Mouse (Mus musculus) neural tube, embryonic 12.5 days (tissue): ENCODE results near the gene Oas1c. TPM values are rescaled to one million over a fixed set of nuclear protein-coding genes. Genes with fewer than 3 reads are reported as not detected.
"Not testable (repeated sequence)": the region's sequence is repeated elsewhere in the genome, so short reads cannot be mapped to it uniquely, and the experiment has no call there.

Source experiments
- ATAC-seq: fragments of 200-750 bp; cut with Nextera tagmentation; 2 replicates; pipeline ENCODE4 v1.8.0; 2017; ENCODE audit warnings: low read depth, mild to moderate bottlenecking, moderate TSS enrichment, moderate library complexity; ENCODE audit not compliant: low FRiP score
- H3K27ac ChIP-seq: fragments of 300-500 bp; sonication (generic); 2 replicates; pipeline ENCODE4 v1.5.1; 2016
- H3K27me3 ChIP-seq: fragments of 300-500 bp; sonication (generic); replicated peaks from 2 replicates; pipeline ENCODE4 v1.6.1; 2016; ENCODE audit warnings: mild to moderate bottlenecking
- H3K36me3 ChIP-seq: fragments of 300-500 bp; sonication (generic); 2 replicates; pipeline ENCODE4 v1.6.1; 2016; ENCODE audit warnings: mild to moderate bottlenecking
- H3K4me1 ChIP-seq: fragments of 300-500 bp; sonication (generic); 2 replicates; pipeline ENCODE4 v1.6.1; 2016
- H3K4me2 ChIP-seq: fragments of 300-500 bp; sonication (generic); replicated peaks from 2 replicates; pipeline ENCODE4 v1.6.1; 2016; ENCODE audit warnings: mild to moderate bottlenecking
- H3K4me3 ChIP-seq: fragments of 300-500 bp; sonication (generic); 2 replicates; pipeline ENCODE4 v1.5.1; 2016
- H3K9ac ChIP-seq: fragments of 300-500 bp; sonication (generic); 2 replicates; pipeline ENCODE4 v1.6.1; 2016; ENCODE audit warnings: mild to moderate bottlenecking
- H3K9me3 ChIP-seq: fragments of 300-500 bp; sonication (generic); 2 replicates; pipeline ENCODE4 v1.6.1; 2016; ENCODE audit warnings: mild to moderate bottlenecking
- WGBS: fragments of 180-500 bp; shearing (Covaris S2); methylation state at CpG from one replicate; pipeline ENCODE4 v1.1.7; 2016; 5-methylcytosine and 5-hydroxymethylcytosine counted together
- polyA plus RNA-seq: library from polyadenylated mRNA; unstranded; fragments of >200 nt; fragmentation: Nextera tagmentation; extraction: Ambion mirVana; gene quantifications from 2 replicates; pipeline ENCODE4 v1.2.1, GENCODE M21; 2016

Oas1c gene
- polyA plus RNA-seq, 1 experiment from 2014 or later, result 0.58 TPM

GRCm38 (mm10) chr5:120813023-120813422 is 709 bp upstream of the Oas1c start:
- H3K27ac ChIP-seq, result no peak overlapping the region
- H3K4me3 ChIP-seq, result no peak overlapping the region; the same call in 1 of the 2 replicates
- H3K36me3 ChIP-seq, result no peaks in the 10 kb centered on the region

GRCm38 (mm10) chr5:120809171-120809570 is 3.1 kb downstream of the Oas1c start:
- H3K36me3 ChIP-seq, result no peaks in the 10 kb centered on the region
- WGBS, result 38% methylated on average over 6 of the region's 6 CpGs

More at GRCm38 (mm10) chr5:120813023-120813422, 709 bp upstream of the Oas1c start:
- Histone ChIP-seq H3K4me1 (no peaks in the 10 kb centered on the region; the same call in 1 of the 2 replicates), H3K27me3 (no peaks in the 10 kb centered on the region), H3K4me2 (peak overlapping the region; percentile 57), H3K9ac (no peak overlapping the region), H3K9me3 (no peaks in the 10 kb centered on the region)
- WGBS, result 83% methylated on average over 6 of the region's 6 CpGs
- ATAC-seq, result no peak

GRCm38 (mm10) chr5:120806458-120806857 is 5.9 kb downstream of the Oas1c start:
- no peak overlapping the region for H3K9ac ChIP-seq
- H3K27me3 ChIP-seq, result no peaks in the 10 kb centered on the region
- H3K36me3 ChIP-seq, result no peaks in the 10 kb centered on the region
- H3K4me2 ChIP-seq, result no peak overlapping the region
- H3K4me3 ChIP-seq, result no peak overlapping the region
- no peak for ATAC-seq
- no peak overlapping the region for H3K27ac ChIP-seq
- H3K9me3 ChIP-seq, result peaks cover 5% of the 10 kb centered on the region; the same call in 1 of the 2 replicates
- H3K4me1 ChIP-seq, result no peaks in the 10 kb centered on the region
- 100% methylated on average over 1 of the region's 1 CpGs for WGBS

More at GRCm38 (mm10) chr5:120809171-120809570, 3.1 kb downstream of the Oas1c start:
- no peak overlapping the region for H3K27ac ChIP-seq
- no peaks in the 10 kb centered on the region for H3K27me3 ChIP-seq
- H3K4me3 ChIP-seq, result no peak overlapping the region
- no peak for ATAC-seq
- peaks cover 3% of the 10 kb centered on the region; the same call in 1 of the 2 replicates for H3K9me3 ChIP-seq
- H3K4me2 ChIP-seq, result no peak overlapping the region
- no peaks in the 10 kb centered on the region; the same call in 1 of the 2 replicates for H3K4me1 ChIP-seq
- no peak overlapping the region for H3K9ac ChIP-seq

- WGBS, result 74% methylated on average over 2 of the region's 2 CpGs
- ATAC-seq, result no peak
- H3K27me3 ChIP-seq, result no peaks in the 10 kb centered on the region
- H3K27ac ChIP-seq, result no peak overlapping the region
- no peaks in the 10 kb centered on the region for H3K4me1 ChIP-seq
- H3K4me2 ChIP-seq, result no peak overlapping the region
- H3K9me3 ChIP-seq, result peaks cover 5% of the 10 kb centered on the region; the same call in 1 of the 2 replicates
- H3K4me3 ChIP-seq, result no peak overlapping the region
- H3K9ac ChIP-seq, result no peak overlapping the region
- no peaks in the 10 kb centered on the region for H3K36me3 ChIP-seq
Observed at GRCm38 (mm10) chr5:120803596-120803995, 8.7 kb downstream of the Oas1c start.

- not testable (repeated sequence) for H3K9ac ChIP-seq, H3K36me3 ChIP-seq
- 77% methylated on average over 2 of the region's 2 CpGs for WGBS
Observed at GRCm38 (mm10) chr5:120798943-120799342, 13.4 kb downstream of the Oas1c start.

GRCm38 (mm10) chr5:120798147-120798546 is 14.2 kb downstream of the Oas1c start:
- not testable (repeated sequence) for H3K4me3 ChIP-seq, H3K36me3 ChIP-seq, H3K27me3 ChIP-seq, H3K27ac ChIP-seq, H3K4me2 ChIP-seq, H3K9me3 ChIP-seq, ATAC-seq, H3K9ac ChIP-seq, H3K4me1 ChIP-seq
- 81% methylated on average over 5 of the region's 5 CpGs for WGBS

More at GRCm38 (mm10) chr5:120798943-120799342, 13.4 kb downstream of the Oas1c start:
- H3K9me3 ChIP-seq, H3K4me3 ChIP-seq, H3K4me2 ChIP-seq, H3K27ac ChIP-seq, ATAC-seq, H3K27me3 ChIP-seq, H3K4me1 ChIP-seq: not testable (repeated sequence)

- ATAC-seq, H3K9ac ChIP-seq, H3K4me2 ChIP-seq, H3K4me1 ChIP-seq, H3K4me3 ChIP-seq, H3K27me3 ChIP-seq, H3K9me3 ChIP-seq, H3K27ac ChIP-seq, H3K36me3 ChIP-seq: not testable (repeated sequence)
- WGBS, result 67% methylated on average over 9 of the region's 9 CpGs
Observed at GRCm38 (mm10) chr5:120795480-120796034, 16.8 kb downstream of the Oas1c start, which contains the start of gene Oas1e. Oas1e (minus strand) TSS chr5:120795530.

GRCm38 (mm10) chr5:120793043-120793442 is 19.3 kb downstream of the Oas1c start:
- Histone ChIP-seq H3K27me3 (no peaks in the 10 kb centered on the region), H3K9ac (no peak overlapping the region), H3K4me1 (no peaks in the 10 kb centered on the region), H3K9me3 (no peaks in the 10 kb centered on the region), H3K27ac (no peak overlapping the region), H3K4me3 (no peak overlapping the region), H3K36me3 (no peaks in the 10 kb centered on the region), H3K4me2 (no peak overlapping the region)
- ATAC-seq, result no peak
- WGBS, result 30% methylated on average over 2 of the region's 2 CpGs

- Histone ChIP-seq H3K9me3 (no peaks in the 10 kb centered on the region), H3K27me3 (no peaks in the 10 kb centered on the region), H3K4me3 (no peak overlapping the region), H3K36me3 (no peaks in the 10 kb centered on the region), H3K9ac (no peak overlapping the region), H3K4me2 (no peak overlapping the region), H3K27ac (no peak overlapping the region), H3K4me1 (no peaks in the 10 kb centered on the region)
- no peak for ATAC-seq
- WGBS, result 73% methylated on average over 3 of the region's 3 CpGs
Observed at GRCm38 (mm10) chr5:120787042-120787441, 25.3 kb downstream of the Oas1c start.

- H3K27me3 ChIP-seq, result no peaks in the 10 kb centered on the region
- no peak overlapping the region for H3K4me3 ChIP-seq
- no peaks in the 10 kb centered on the region for H3K9me3 ChIP-seq
- H3K9ac ChIP-seq, result no peak overlapping the region
- no peak for ATAC-seq
- no peaks in the 10 kb centered on the region for H3K4me1 ChIP-seq
- H3K27ac ChIP-seq, result no peak overlapping the region
- no peaks in the 10 kb centered on the region for H3K36me3 ChIP-seq
- H3K4me2 ChIP-seq, result no peak overlapping the region
- 78% methylated on average over 2 of the region's 2 CpGs for WGBS
Observed at GRCm38 (mm10) chr5:120782446-120782845, 29.9 kb downstream of the Oas1c start.

- Histone ChIP-seq H3K9ac (no peak overlapping the region), H3K4me1 (no peaks in the 10 kb centered on the region), H3K36me3 (no peaks in the 10 kb centered on the region), H3K27ac (no peak overlapping the region), H3K4me3 (no peak overlapping the region), H3K27me3 (no peaks in the 10 kb centered on the region), H3K4me2 (no peak overlapping the region), H3K9me3 (no peaks in the 10 kb centered on the region)
- no peak for ATAC-seq
- WGBS, result 79% methylated on average over 1 of the region's 1 CpGs
Observed at GRCm38 (mm10) chr5:120781646-120782045, 30.7 kb downstream of the Oas1c start.

GRCm38 (mm10) chr5:120779922-120780321 is 32.4 kb downstream of the Oas1c start:
- no peak overlapping the region for H3K27ac ChIP-seq
- H3K36me3 ChIP-seq, result no peaks in the 10 kb centered on the region
- no peaks in the 10 kb centered on the region for H3K27me3 ChIP-seq
- H3K4me1 ChIP-seq, result no peaks in the 10 kb centered on the region
- 66% methylated on average over 3 of the region's 3 CpGs for WGBS
- H3K4me3 ChIP-seq, result no peak overlapping the region
- no peak overlapping the region for H3K9ac ChIP-seq
- no peak for ATAC-seq
- no peaks in the 10 kb centered on the region for H3K9me3 ChIP-seq
- no peak overlapping the region for H3K4me2 ChIP-seq

- Histone ChIP-seq H3K36me3 (no peaks in the 10 kb centered on the region), H3K27ac (no peak overlapping the region), H3K4me2 (no peak overlapping the region), H3K4me3 (no peak overlapping the region), H3K9me3 (no peaks in the 10 kb centered on the region), H3K9ac (no peak overlapping the region), H3K27me3 (no peaks in the 10 kb centered on the region), H3K4me1 (no peaks in the 10 kb centered on the region)
- no peak for ATAC-seq
- WGBS, result 83% methylated on average over 2 of the region's 2 CpGs
Observed at GRCm38 (mm10) chr5:120778941-120779340, 33.4 kb downstream of the Oas1c start.
